Comparison of ENCODE assay signal across 22 mouse cellular contexts in genomic region chr2:157921551-157921950, GRCm38 (mm10). TPM values are rescaled to one million over a fixed set of nuclear protein-coding genes. Genes with fewer than 3 reads are reported as not detected.
DNase-seq lines count a peak whose midpoint lies in the region; ATAC-seq and TF ChIP-seq lines count a peak whose summit lies in the region.
"Had no signal": no experiment of that assay in that cellular context is flagged by ENCODE, and none has a peak within 500 bp of the region (broad histone marks: within the 10 kb centered on the region; RNA-seq: fewer than 3 reads in every experiment).

No protein-coding gene starts in this region.

- H3K4me3 ChIP-seq in hindbrain, postnatal 0 days (ENCODE audit: low read length): no peak overlapping the region
- H3K4me3 ChIP-seq: heart, embryonic 15.5 days; limb, embryonic 10.5 days; midbrain, embryonic 12.5 days; neural tube, embryonic 12.5 days had no signal

- H3K27ac ChIP-seq in hindbrain, postnatal 0 days: no peak overlapping the region
- H3K27ac ChIP-seq: heart, embryonic 15.5 days; limb, embryonic 10.5 days; midbrain, embryonic 12.5 days; neural tube, embryonic 12.5 days had no signal

- no peaks in the 10 kb centered on the region for H3K27me3 ChIP-seq in hindbrain, postnatal 0 days (ENCODE audit: insufficient read depth, low read length)

- ATAC-seq in hindbrain, postnatal 0 days: no peak

- H3K9ac ChIP-seq in hindbrain, postnatal 0 days (replicated peaks; ENCODE audit: low read length): 0 out of 2 replicates have a peak overlapping the region, but pooled peaks have one; percentile 3
- H3K9ac ChIP-seq: heart, embryonic 15.5 days; lung, embryonic 14.5 days; midbrain, embryonic 12.5 days; neural tube, embryonic 12.5 days had no signal

- H3K4me2 ChIP-seq in hindbrain, postnatal 0 days (ENCODE audit: low read depth, low read length): 0 out of 2 replicates have a peak overlapping the region, but pooled peaks have one; percentile 16
- H3K4me2 ChIP-seq: heart, embryonic 15.5 days; liver, embryonic 11.5 days; lung, embryonic 14.5 days; midbrain, embryonic 12.5 days; neural tube, embryonic 12.5 days had no signal

- peak; percentile 75 to 87 for DNase-seq in cerebellum, postnatal 10 days
- DNase-seq in cerebellum, adult 8-10 months: no peak
- peak; percentile 42 for DNase-seq in layer of hippocampus, adult 11-12 months (ENCODE audit: low spot score)
- no peak for DNase-seq in layer of hippocampus, postnatal 10 days (ENCODE audit: low spot score in 2 of 2)
- DNase-seq in brain, adult 2 months (ENCODE audit: low read depth, low spot score): peak; percentile 75
- DNase-seq in hindbrain, postnatal 0 days (ENCODE audit: low spot score): peak; percentile 54
- no peak for DNase-seq in testis, postnatal 10 days (ENCODE audit: low spot score)
- DNase-seq in kidney, adult 11 months: no peak
- DNase-seq: adrenal gland, postnatal 25 days; B cell, adult 2 months; gastrocnemius, postnatal 10 days; heart, adult 18-20 months; kidney, adult 2 months; kidney, postnatal 25 days; lung, embryonic 14.5 days; lung, postnatal 4 days; right cerebral cortex, postnatal 25 days had no signal

- TF ChIP-seq CTCF in hindbrain, postnatal 0 days (IDR thresholded peaks at IDR 0.05; ENCODE audit: low read depth): no peak

- no peaks in the 10 kb centered on the region for H3K9me3 ChIP-seq in hindbrain, postnatal 0 days (ENCODE audit: low read length)
- H3K9me3 ChIP-seq: heart, embryonic 15.5 days; limb, embryonic 10.5 days; midbrain, embryonic 12.5 days; neural tube, embryonic 12.5 days had no signal

- H3K36me3 ChIP-seq in hindbrain, postnatal 0 days (ENCODE audit: insufficient read depth, low read length): no peaks in the 10 kb centered on the region
- H3K36me3 ChIP-seq: heart, embryonic 15.5 days; limb, embryonic 10.5 days; midbrain, embryonic 12.5 days; neural tube, embryonic 12.5 days had no signal

- WGBS in hindbrain, postnatal 0 days: 36% methylated on average over 7 of the region's 7 CpGs

- peaks cover 19% of the 10 kb centered on the region for H3K4me1 ChIP-seq in hindbrain, postnatal 0 days (ENCODE audit: insufficient read depth, low read length)
- H3K4me1 ChIP-seq: heart, embryonic 15.5 days had no signal

RNA-seq across cellular contexts. Expression of gene Vstm2l, which starts 7.1 kb away (rescaled TPM):
- total RNA-seq in layer of hippocampus, postnatal 10 days (2021): 100 to 1,000 TPM; 186 to 200 TPM
- 318 and 326 TPM in 2 replicates for total RNA-seq in hindbrain, postnatal 0 days (2014; rRNA removed)
- 46.4 TPM in 2 replicates for polyA plus RNA-seq in hindbrain, postnatal 0 days (2015; fragmentation: Nextera tagmentation; extraction: Ambion mirVana)
- polyA plus RNA-seq: heart, embryonic 15.5 days; limb, embryonic 10.5 days; lung, embryonic 14.5 days had no signal

Comparison
In these comparisons a context has a peak if more than half of its experiments do, and no peak if none do; other contexts are left out.
1. DNase-seq: peak in cerebellum, postnatal 10 days (2 of 2), layer of hippocampus, adult 11-12 months (single experiment), brain, adult 2 months (single experiment) and hindbrain, postnatal 0 days (single experiment); none in cerebellum, adult 8-10 months (single experiment), layer of hippocampus, postnatal 10 days (0 of 2), testis, postnatal 10 days (single experiment) and kidney, adult 11 months (single experiment).